Mouse (Mus musculus): ENCODE measurements around the gene Hic2. TPM values are rescaled to one million over a fixed set of nuclear protein-coding genes. Genes with fewer than 3 reads are reported as not detected.

The Hic2 gene
- total RNA-seq, 2 experiments from 2014 or later: 3.7 to 4.1 TPM

DNA sequence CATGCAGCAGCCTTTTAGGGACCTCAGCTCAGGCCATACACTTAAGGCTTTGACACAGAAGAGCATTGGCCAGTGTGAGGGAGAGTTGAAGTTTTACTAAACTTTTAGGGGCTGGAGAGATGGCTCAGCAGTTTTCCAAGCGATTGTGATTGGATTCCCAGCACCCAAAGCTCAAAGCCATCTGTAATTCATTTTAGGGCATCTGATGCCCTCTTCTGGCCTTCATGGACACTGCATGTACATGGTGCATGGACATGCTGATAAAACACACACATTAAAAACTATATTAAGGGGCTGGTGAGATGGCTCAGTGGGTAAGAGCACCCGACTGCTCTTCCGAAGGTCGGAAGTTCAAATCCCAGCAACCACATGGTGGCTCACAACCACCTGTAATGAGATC is 37.8 kb downstream of the Hic2 start:
- intact Hi-C loops (cut with DNase I): loop anchor here (1.0 to 10.0 kb wide), 3 partner anchors 62 to 376 kb away; partner anchors contain the start of genes Ccdc116 and Ppm1f
- peak; percentile 51 to 64 for DNase-seq

DNA sequence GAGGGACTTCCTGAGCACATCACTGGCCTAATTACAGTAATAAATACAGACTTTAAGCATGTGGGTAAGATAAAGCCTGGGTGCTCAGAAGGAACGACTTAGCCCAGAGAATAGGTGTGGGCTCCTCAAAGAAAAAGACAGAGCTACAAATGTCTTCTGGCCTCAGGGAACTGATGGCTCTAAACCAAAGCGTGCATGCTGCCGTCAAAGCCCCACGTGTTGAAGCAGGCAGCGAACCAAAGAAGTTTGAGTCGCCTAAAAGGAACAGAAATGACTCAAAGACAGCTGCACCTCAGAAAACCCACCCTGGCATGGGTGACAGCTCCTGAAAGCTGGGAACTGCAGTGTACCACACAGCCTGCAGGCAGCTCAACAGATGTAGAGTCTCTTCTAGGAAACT is 38.5 kb downstream of the Hic2 start:
- intact Hi-C loops (cut with DNase I): loop anchor here (1.0 to 10.0 kb wide), 4 partner anchors 37 to 377 kb away; partner anchors contain the start of genes Ccdc116 and Ppm1f
- DNase-seq: no peak

DNA sequence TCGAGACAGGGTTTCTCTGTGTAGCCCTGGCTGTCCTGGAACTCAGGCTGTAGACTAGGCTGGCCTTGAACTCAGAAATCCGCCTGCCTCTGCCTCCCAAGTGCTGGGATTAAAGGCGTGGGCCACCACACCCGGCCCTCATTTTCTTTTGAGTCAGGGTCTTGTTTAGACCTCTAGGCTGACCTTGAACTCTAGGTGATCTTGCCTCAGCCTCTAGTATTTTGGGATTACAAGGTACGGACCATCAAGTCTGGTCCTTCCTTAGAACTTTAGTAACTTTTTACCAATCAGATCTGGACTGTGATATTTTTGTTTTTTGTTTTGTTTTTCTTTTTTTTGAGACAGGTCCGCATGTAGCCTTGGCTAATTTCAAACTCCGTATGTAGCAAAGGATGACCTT is 42.3 kb downstream of the Hic2 start, which contains the start of gene Tmem191c:
Tmem191c (plus strand) TSS at position 357 of the 400 bp plus-strand sequence.
- intact Hi-C loops (cut with DNase I): loop anchor here (1.0 to 10.0 kb wide), 3 partner anchors 66 to 381 kb away; partner anchors contain the start of genes Ppm1f and Sdf2l1
- DNase-seq: no peak

DNA sequence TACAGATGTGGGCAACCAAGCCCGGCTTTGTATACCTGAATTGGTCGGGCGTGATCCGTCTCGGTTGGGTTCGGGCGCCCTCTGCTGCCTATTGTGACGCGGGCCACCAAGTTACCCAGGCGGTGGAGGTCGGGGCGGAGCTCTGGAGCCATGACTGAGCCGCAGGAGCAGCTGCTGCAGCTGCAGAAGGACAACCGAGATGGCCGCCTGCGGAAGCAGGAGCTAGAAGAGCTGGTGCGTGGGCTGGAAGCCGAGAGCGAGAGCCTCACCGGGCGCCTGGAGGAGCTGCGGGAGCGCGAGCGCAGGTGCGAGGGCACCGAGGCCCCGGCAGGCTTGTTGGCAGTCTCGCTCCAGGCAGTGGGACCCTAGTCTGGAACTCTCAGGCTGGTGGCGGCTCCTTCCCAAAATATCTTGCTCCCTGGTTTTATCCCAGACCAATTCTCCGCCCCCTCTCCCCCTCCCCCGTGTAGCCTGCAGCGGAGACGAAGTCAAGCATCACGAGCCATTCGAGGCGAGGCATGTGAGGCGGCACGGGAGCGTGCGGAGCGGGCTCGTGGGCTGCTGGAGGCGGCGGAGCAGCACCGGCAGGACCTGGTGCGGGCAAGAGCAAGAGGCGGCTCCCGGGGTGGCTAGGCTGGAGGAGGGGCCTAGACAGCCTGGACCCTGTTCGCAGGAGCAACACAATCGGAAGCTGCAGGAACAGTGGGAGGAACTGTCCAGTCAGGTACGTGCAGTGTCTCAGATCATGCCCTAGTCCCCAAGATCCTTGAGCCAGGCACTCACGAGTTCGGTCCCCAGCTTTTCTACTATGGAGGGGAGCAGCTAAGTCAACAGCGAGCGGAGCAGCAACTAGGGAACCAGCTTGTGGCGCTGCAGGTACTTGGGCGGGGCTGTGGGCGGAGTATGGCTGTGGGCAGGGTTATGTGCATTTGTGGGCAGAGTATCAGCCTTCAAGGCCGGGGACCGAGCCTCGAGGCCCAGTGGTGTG is 43.1 kb downstream of the Hic2 start:
- intact Hi-C loops (cut with DNase I): loop anchor here (1.0 to 10.0 kb wide), 3 partner anchors 67 to 382 kb away; partner anchors contain the start of genes Ppm1f and Sdf2l1
- DNase-seq: peak; percentile 95 to 96

DNA sequence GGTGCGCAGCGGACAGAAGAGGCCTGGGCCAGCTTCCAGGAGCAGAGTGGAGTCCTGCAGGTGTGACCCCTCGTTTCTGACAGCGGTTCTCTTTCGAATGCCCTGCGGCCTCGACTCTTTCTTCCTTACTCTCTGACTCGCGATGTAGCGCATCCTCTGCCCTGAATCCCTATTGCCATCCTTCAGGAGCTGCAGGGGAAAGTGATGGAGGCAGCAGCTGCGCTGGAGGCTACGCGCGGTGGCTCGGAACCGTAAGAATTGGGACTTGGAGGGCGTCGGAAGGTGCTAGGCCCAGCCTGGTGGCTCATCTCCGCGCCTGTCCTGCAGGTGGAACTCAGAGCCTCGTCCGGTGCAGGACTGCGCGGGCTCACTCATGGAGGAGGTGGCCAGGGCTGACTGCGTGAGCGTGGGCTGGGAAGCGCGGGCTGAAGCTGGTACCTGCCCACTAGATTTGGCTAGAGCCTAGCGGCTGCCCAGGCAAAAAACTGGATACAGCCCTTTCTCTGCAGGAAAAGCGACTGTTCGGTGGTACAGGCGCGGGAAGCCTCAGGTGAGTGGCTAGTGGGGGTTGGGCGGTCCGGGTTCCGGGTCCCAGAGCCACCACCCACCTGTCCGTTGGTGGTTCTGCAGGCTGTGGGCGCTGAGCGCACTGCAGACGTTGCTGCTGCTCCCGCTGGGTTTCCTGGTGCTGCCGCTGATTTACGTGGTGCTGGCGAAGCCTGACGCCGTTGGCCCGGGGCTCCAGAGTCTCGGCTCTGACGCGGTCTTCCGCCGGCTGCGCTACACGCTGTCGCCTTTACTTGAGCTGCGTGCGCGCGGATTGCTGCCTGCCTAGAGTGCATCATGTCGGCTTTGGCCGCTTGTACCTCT is 44.2 kb downstream of the Hic2 start:
- intact Hi-C loops (cut with DNase I): loop anchor here (5.0 to 10.0 kb wide), 2 partner anchors 145 to 383 kb away; partner anchors contain the start of genes Ppm1f and Sdf2l1
- DNase-seq: peak; percentile 18 to 36

DNA sequence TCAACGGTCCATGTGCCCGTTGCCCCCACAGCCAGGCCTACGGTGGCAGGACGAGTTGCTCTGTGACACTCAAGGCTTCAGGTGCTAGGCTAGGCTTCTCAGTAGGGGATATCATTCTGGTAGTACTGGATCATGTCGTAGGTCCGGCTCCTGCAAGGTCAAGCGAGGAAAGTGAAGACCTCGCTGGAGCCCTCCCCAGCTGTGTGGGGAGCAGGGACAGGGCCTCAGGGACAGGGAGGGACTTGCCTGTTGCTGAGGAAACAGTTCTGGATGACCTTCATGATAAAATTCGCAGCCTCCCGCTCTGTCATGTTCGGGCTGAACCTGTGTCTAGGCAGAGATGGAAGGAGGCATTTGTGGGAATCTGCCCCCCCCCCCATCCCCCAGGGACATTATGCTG is 47.1 kb downstream of the Hic2 start:
- DNase-seq: no peak
- intact Hi-C loops (cut with DNase I): no loop called here

DNA sequence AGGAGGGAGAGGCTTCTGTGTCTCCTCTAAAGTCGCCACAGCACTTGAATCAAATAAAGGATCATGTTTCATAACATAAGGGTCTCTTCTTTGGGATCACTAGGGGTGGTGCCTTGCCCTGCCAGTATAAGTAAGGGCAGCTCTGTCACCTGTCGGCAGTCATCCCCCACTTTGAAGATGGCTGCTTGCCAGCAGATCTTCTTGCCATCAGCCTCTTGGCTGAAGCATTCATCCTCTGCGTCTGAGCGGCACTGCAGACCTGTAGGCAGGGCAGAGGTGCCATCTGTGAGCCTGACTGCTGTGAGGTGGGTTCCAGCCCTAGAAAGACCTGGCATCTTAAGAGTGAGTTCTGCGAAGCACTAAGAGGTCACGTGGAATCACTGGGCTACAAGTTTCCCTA is 49.8 kb downstream of the Hic2 start:
- intact Hi-C loops (cut with DNase I): no loop called here

DNA sequence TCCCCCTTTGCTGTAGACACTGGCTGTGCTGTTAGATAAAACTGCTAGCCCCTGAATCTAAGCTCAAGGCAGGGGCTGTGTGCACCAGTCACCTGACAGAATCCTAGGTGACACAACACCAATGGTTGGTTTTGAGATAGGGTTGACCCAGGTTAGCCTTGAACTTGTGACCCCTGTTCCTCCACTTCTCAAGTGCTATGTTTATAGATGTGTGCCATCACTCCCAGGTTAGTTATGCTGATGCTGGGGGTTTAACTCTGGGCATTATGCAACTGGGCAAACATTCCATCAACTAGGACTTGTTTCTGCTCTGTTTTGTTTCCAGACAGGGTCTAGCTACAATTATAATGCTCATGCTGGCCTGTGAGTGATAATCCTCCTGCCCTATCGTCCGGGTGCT is 53.7 kb downstream of the Hic2 start:
- intact Hi-C loops (cut with DNase I): no loop called here
- no peak for DNase-seq

More for the DNA sequence above, 49.8 kb downstream of the Hic2 start:
- peak in 1 of 2 experiments; percentile 14 for DNase-seq

DNA sequence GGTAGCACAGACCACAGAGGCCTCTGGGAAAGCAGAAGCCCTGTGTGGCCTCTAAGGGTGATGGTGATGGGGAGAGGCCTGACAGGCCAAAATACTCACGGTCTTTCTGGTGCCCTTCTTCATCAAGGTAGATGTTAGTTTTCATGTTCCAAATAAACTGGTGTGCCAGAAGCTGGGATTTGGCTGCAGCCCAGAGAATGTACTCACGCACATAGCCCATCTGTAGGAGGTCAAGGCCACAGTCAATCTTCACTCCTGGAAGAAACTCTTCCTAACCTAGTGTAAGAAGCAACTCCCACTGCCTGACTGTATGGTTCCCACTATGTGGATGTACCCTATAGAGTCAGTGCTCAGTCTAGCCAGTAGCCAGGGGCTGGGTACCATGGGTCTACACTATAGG is 57.6 kb downstream of the Hic2 start:
- intact Hi-C loops (cut with DNase I): loop anchor here (5.0 kb wide), 1 partner anchor 164 kb away; the partner anchor contains the start of gene 2610318N02Rik

DNA sequence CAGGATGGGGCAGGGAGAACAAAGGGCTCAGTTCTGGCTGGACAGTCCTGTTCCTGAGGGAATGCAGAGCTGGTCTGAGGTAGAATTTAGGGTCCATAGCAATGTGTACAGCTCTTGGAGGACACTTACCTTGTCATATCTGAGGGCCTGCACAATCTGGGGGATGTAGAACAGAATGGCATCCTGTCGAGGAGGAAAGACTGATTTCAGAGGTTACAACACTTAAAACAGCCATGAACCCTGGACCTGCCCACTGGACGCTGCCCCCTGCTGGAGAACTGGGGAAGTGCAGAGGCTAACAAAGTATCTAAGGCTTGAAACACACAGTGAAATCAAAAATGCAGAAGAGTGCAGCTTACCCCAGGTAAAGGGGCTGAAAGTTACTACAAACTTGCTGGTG is 59.4 kb downstream of the Hic2 start:
- intact Hi-C loops (cut with DNase I): loop anchor here (5.0 kb wide), 1 partner anchor 165 kb away; the partner anchor contains the start of gene 2610318N02Rik
- DNase-seq: peak; percentile 65 to 86

More for the DNA sequence above, 57.6 kb downstream of the Hic2 start:
- no peak for DNase-seq

DNA sequence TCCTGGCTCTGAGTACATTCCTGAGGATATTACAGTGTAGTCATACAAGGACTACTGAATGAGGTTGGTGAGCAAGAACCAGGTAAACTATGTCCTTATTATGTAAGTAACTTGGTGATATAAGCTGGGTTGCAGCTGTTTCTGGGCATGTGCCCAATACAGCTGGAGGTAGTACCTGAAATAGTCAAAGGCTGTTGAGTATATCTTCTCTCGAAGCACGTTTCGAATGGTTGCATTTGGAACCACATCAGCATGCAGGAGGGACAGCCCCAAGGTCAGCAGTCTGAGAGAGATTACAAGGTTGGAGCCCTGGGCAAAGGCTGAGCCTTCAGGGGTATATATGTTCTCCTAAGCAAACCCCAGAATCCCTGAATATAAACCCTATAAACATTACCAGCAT is 67.4 kb downstream of the Hic2 start:
- DNase-seq: peak in 1 of 2 experiments; percentile 9
- intact Hi-C loops (cut with DNase I): no loop called here

DNA sequence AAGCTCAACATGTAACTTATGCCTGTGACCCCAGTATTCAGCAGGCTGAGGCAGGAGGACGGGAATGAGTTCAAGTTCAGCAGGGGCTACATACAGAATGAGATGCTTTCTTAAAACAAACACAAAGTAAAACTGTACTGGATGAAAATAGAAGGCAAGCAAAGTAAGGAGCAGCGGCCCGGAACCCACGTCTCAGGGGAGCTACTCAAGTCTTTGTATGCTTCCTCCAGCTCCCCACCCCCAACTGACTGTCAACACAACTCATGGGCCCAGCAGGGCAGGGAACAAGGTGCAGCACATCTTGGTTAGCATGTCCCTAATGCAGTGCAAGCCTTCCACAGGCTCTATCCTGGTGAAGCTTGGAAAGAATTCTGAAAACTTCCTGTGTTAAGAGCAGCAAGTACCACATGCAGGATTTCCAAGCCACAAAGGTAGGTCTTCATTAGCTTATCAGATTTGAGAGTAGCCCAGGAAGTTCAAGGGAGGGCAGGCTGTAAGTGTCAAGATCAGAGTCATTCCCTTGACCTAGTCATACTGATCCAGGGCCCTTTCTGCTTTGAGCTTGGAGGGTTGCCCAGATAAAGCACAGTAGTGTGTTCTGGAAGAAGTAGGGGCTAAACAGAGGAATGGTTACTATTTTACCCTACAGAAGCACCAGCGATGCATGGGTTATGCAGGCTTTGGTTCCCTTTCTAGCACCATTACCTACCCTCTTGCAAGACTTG is 70.3 kb downstream of the Hic2 start:
- intact Hi-C loops (cut with DNase I): no loop called here
- no peak for DNase-seq

DNA sequence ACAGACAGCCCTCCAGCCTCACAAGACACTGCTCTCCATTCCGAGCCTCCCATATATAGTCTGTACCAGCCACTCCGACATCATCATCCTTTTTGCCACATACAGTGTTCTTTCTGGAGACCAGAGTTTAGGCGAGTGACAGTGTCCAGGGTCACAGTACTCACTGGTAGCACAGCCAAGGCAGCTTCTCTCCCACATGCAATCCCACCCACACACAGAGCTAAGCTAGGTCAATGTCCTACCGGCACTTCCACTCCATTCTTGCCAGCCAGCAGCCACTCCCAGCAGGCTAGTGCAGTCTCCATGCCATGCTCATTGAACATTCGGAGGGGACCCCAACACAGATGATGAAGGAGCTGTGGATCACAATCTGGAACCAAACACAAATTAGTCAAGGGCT is 74.1 kb downstream of the Hic2 start:
- no peak for DNase-seq

DNA sequence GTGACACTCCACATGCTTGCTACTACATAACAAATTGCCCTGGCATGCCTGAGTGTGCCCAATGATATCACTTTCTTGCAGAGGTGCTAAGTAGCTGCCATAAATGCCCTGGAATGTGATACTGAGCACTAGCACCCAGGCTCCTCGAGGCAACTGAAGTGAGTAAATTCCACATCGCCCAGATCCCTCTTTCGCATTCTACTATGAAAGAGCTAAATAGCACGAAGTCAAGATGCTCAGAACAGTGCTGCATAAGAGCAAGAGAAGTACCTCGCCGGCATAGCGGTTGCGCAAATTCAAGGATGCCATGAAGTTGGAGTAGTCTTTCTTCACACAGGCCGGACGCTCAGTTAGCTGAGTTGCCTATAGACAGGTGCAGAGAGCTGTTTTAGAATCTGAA is 75.7 kb downstream of the Hic2 start:
- no peak for DNase-seq
- intact Hi-C loops (cut with DNase I): no loop called here

More for the DNA sequence above, 74.1 kb downstream of the Hic2 start:
- intact Hi-C loops (cut with DNase I): no loop called here

DNA sequence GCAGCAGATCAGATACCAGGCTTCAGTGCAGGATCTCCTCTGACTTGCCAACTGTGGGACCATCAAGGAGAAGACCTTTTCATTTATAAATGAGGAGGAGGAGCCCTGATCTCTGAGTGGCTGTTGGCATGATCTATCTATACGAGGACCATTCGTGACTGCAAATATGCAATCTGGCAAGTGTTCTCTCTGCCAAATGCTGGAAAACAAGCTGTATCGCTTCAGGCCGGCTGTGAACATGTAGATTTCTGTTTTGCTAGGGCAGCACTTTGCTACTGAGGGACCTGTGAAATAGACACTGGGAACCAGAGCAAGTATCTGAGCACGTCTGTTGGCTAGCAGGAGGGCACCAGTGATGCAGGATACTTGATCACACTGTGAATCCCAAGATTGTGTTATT is 79.2 kb downstream of the Hic2 start:
- intact Hi-C loops (cut with DNase I): no loop called here
- no peak for DNase-seq

Other genes with a start within 250 kb of the Hic2 start
- 1 to 10 TPM; 4.4 to 4.7 TPM for gene Ypel1, start 163.9 kb upstream of the Hic2 start, total RNA-seq (2021)
- 10 to 100 TPM; 48.9 TPM for gene Ppil2, start 122.3 kb upstream of the Hic2 start, total RNA-seq (2021)
- gene 2610318N02Rik, start 108.4 kb upstream of the Hic2 start, total RNA-seq (2021): 1 to 10 TPM in 1 of 2 experiments, under 1 TPM in 1; 0.45 to 2.1 TPM
- gene Sdf2l1, start 101.2 kb upstream of the Hic2 start, total RNA-seq (2021): 1 to 10 TPM; 3.4 to 7.1 TPM
- gene Ydjc, start 89.0 kb upstream of the Hic2 start, total RNA-seq (2021): 1 to 10 TPM; 1.6 to 2.2 TPM
- under 1 TPM; 0.10 to 0.17 TPM for gene Ccdc116, start 86.3 kb upstream of the Hic2 start, total RNA-seq (2021)
- 100 to 1,000 TPM; 133 to 137 TPM for gene Ube2l3, start 30.9 kb upstream of the Hic2 start, total RNA-seq (2021)
- gene Rimbp3, start 25.0 kb upstream of the Hic2 start, total RNA-seq (2021): under 1 TPM; 0.19 to 0.27 TPM
- gene Tmem191c, start 42.5 kb downstream of the Hic2 start, total RNA-seq (2021): 1 to 10 TPM; 5.0 to 5.5 TPM
- gene Serpind1, start 97.8 kb downstream of the Hic2 start, total RNA-seq (2021): 1 to 10 TPM; 2.8 to 3.0 TPM
- gene Snap29, start 172.4 kb downstream of the Hic2 start, total RNA-seq (2021): 10 to 100 TPM; 16.2 to 17.3 TPM
- 10 to 100 TPM; 55.3 to 56.7 TPM for gene Pi4ka, start 172.7 kb downstream of the Hic2 start, total RNA-seq (2021)
- 10 to 100 TPM; 27.9 to 33.8 TPM for gene Crkl, start 218.4 kb downstream of the Hic2 start, total RNA-seq (2021)

Data from heart, postnatal 10 days (tissue).